In the genomic region with DNA sequence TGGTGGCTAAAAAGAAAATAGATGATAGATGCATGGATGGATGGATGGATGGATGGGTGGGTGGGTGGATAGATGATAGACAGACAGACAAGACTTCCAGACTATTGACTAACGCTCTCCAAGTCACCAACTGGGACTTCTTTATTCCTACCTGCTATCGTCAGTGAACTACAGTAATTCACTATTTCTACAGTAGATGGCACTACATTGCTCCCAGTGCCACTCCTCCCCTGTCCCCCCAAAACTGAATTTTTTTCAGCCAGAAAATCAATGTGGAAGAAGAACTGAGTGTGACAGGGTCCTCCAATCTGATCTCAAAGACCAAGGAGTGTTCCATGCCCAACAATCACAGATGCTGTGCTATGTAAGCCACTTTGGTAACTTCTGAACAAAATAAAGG, we compare ENCODE assay signal across 11 mouse cellular contexts. TPM values are rescaled to one million over a fixed set of nuclear protein-coding genes. Genes with fewer than 3 reads are reported as not detected.
DNase-seq lines count a peak whose midpoint lies in the region; ATAC-seq and TF ChIP-seq lines count a peak whose summit lies in the region.
"Had no signal": no experiment of that assay in that cellular context is flagged by ENCODE, and none has a peak within 500 bp of the region (broad histone marks: within the 10 kb centered on the region; RNA-seq: fewer than 3 reads in every experiment).

No protein-coding gene starts in this region.

- DNase-seq in embryonic facial prominence, embryonic 11.5 days (ENCODE audit: low spot score), result peak; percentile 22
- no peak for DNase-seq in embryonic facial prominence, embryonic 10.5 days (ENCODE audit: low spot score)
- no peak for DNase-seq in liver, postnatal 0 days
- DNase-seq in liver, embryonic 11.5 days (ENCODE audit: low spot score), result no peak
- DNase-seq in induced T-regulatory cell, adult 2 months (ENCODE audit: low read depth), result peak; percentile 65
- DNase-seq in left cerebral cortex, adult 8-10 months (ENCODE audit: low spot score in 2 of 2), result no peak
- no peak for DNase-seq in cerebellum, postnatal 4 days (ENCODE audit: low spot score in 2 of 2)
- DNase-seq: kidney, postnatal 36 days; lung, postnatal 14 days had no signal

- H3K36me3 ChIP-seq in embryonic facial prominence, embryonic 11.5 days (replicated peaks; ENCODE audit: control insufficient read depth, insufficient read depth, low read depth, low read length), result no peaks in the 10 kb centered on the region
- H3K36me3 ChIP-seq in embryonic facial prominence, embryonic 10.5 days (replicated peaks), result no peaks in the 10 kb centered on the region
- no peaks in the 10 kb centered on the region for H3K36me3 ChIP-seq in liver, postnatal 0 days (replicated peaks; ENCODE audit: insufficient read depth, low read length)
- no peaks in the 10 kb centered on the region for H3K36me3 ChIP-seq in liver, embryonic 11.5 days (ENCODE audit: control insufficient read depth, insufficient read depth, low read length)
- H3K36me3 ChIP-seq in E14TG2a.4 (ENCODE audit: insufficient read depth, low read length), result no peaks in the 10 kb centered on the region

- no peak overlapping the region for H3K4me3 ChIP-seq in embryonic facial prominence, embryonic 11.5 days (ENCODE audit: low read depth, low read length)
- H3K4me3 ChIP-seq in embryonic facial prominence, embryonic 10.5 days, result no peak overlapping the region
- no peak overlapping the region for H3K4me3 ChIP-seq in liver, postnatal 0 days (ENCODE audit: low read depth, low read length)
- no peak overlapping the region for H3K4me3 ChIP-seq in liver, embryonic 11.5 days (ENCODE audit: low read depth, low read length)
- H3K4me3 ChIP-seq in E14TG2a.4 (replicated peaks; ENCODE audit: low read length), result no peak overlapping the region
- H3K4me3 ChIP-seq: forebrain, embryonic 13.5 days had no signal

- WGBS in embryonic facial prominence, embryonic 11.5 days, result 53% methylated on average over 2 of the region's 2 CpGs
- 62% methylated on average over 2 of the region's 2 CpGs for WGBS in embryonic facial prominence, embryonic 10.5 days
- WGBS in liver, postnatal 0 days (ENCODE audit: insufficient replicate concordance), result 38% methylated on average over 2 of the region's 2 CpGs
- WGBS in liver, embryonic 11.5 days, result 37% methylated on average over 2 of the region's 2 CpGs

- TF ChIP-seq CTCF in liver, postnatal 0 days (IDR thresholded peaks at IDR 0.05; ENCODE audit: low read depth), result peak; percentile 54
- peak; percentile 69 for TF ChIP-seq CTCF in E14TG2a.4 (conservative IDR thresholded peaks at IDR 0.05; ENCODE audit: low read length)

- H3K27ac ChIP-seq in embryonic facial prominence, embryonic 11.5 days (replicated peaks; ENCODE audit: low read depth, low read length), result no peak overlapping the region
- no peak overlapping the region for H3K27ac ChIP-seq in embryonic facial prominence, embryonic 10.5 days (replicated peaks)
- no peak overlapping the region for H3K27ac ChIP-seq in liver, postnatal 0 days (ENCODE audit: low read depth)
- H3K27ac ChIP-seq in liver, embryonic 11.5 days (ENCODE audit: low read depth, low read length), result no peak overlapping the region
- H3K27ac ChIP-seq: forebrain, embryonic 13.5 days had no signal

- H3K9ac ChIP-seq in embryonic facial prominence, embryonic 11.5 days (replicated peaks; ENCODE audit: low read length), result no peak overlapping the region
- H3K9ac ChIP-seq in liver, postnatal 0 days (replicated peaks), result no peak overlapping the region
- H3K9ac ChIP-seq in liver, embryonic 11.5 days (ENCODE audit: low read depth, low read length), result no peak overlapping the region
- H3K9ac ChIP-seq: forebrain, embryonic 13.5 days had no signal

- H3K4me1 ChIP-seq in embryonic facial prominence, embryonic 11.5 days (ENCODE audit: control insufficient read depth, insufficient read depth, low read length), result no peaks in the 10 kb centered on the region
- peaks cover 6% of the 10 kb centered on the region for H3K4me1 ChIP-seq in embryonic facial prominence, embryonic 10.5 days
- peaks cover 7% of the 10 kb centered on the region for H3K4me1 ChIP-seq in liver, postnatal 0 days (ENCODE audit: insufficient read depth)
- peaks cover 9% of the 10 kb centered on the region for H3K4me1 ChIP-seq in liver, embryonic 11.5 days (replicated peaks; ENCODE audit: control insufficient read depth, insufficient read depth, low read length)
- H3K4me1 ChIP-seq in E14TG2a.4 (replicated peaks; ENCODE audit: low read depth, low read length), result peaks cover 45% of the 10 kb centered on the region
- H3K4me1 ChIP-seq: forebrain, embryonic 13.5 days had no signal

- no peak for TF ChIP-seq EP300 in liver, postnatal 0 days (IDR thresholded peaks at IDR 0.05; ENCODE audit: low read depth)

- no peak for ATAC-seq in embryonic facial prominence, embryonic 11.5 days (replicated peaks; ENCODE audit: insufficient number of reproducible peaks, low FRiP score, low TSS enrichment, low read depth)
- ATAC-seq in liver, postnatal 0 days, result no peak
- no peak for ATAC-seq in liver, embryonic 11.5 days (replicated peaks; ENCODE audit: low FRiP score)
- ATAC-seq: forebrain, embryonic 13.5 days had no signal

- no peak overlapping the region for H3K4me2 ChIP-seq in embryonic facial prominence, embryonic 11.5 days (ENCODE audit: low read depth, low read length)
- no peak overlapping the region for H3K4me2 ChIP-seq in liver, postnatal 0 days (ENCODE audit: low read depth, low read length)
- no peak overlapping the region for H3K4me2 ChIP-seq in liver, embryonic 11.5 days
- H3K4me2 ChIP-seq: forebrain, embryonic 13.5 days had no signal

- no peaks in the 10 kb centered on the region for H3K9me3 ChIP-seq in embryonic facial prominence, embryonic 11.5 days (replicated peaks; ENCODE audit: control insufficient read depth, low read length)
- H3K9me3 ChIP-seq in embryonic facial prominence, embryonic 10.5 days, result no peaks in the 10 kb centered on the region
- H3K9me3 ChIP-seq in liver, postnatal 0 days (ENCODE audit: low read length), result no peaks in the 10 kb centered on the region
- H3K9me3 ChIP-seq in liver, embryonic 11.5 days (ENCODE audit: control insufficient read depth, low read length), result no peaks in the 10 kb centered on the region
- H3K9me3 ChIP-seq in E14TG2a.4 (ENCODE audit: low read length), result peaks cover 6% of the 10 kb centered on the region; the same call in 1 of the 2 replicates
- H3K9me3 ChIP-seq: forebrain, embryonic 13.5 days had no signal

- H3K27me3 ChIP-seq in embryonic facial prominence, embryonic 11.5 days (ENCODE audit: control insufficient read depth, insufficient read depth, low read length), result no peaks in the 10 kb centered on the region
- H3K27me3 ChIP-seq in embryonic facial prominence, embryonic 10.5 days (replicated peaks; ENCODE audit: low read depth, poor library complexity, severe bottlenecking), result no peaks in the 10 kb centered on the region
- no peaks in the 10 kb centered on the region for H3K27me3 ChIP-seq in liver, postnatal 0 days (ENCODE audit: insufficient read depth, low read length)
- no peaks in the 10 kb centered on the region for H3K27me3 ChIP-seq in liver, embryonic 11.5 days (replicated peaks; ENCODE audit: control insufficient read depth, insufficient read depth, low read length)
- H3K27me3 ChIP-seq in E14TG2a.4 (ENCODE audit: insufficient read depth, low read length), result no peaks in the 10 kb centered on the region
- H3K27me3 ChIP-seq: forebrain, embryonic 13.5 days had no signal

RNA-seq across cellular contexts. Expression of a gene that starts 25.5 kb away (rescaled TPM):
- 28.1 and 31.7 TPM in 2 replicates for polyA plus RNA-seq in embryonic facial prominence, embryonic 11.5 days (2014; fragmentation: Nextera tagmentation; extraction: Ambion mirVana)
- polyA plus RNA-seq in embryonic facial prominence, embryonic 10.5 days (2016; fragmentation: Nextera tagmentation; extraction: Ambion mirVana), result 44.7 and 50.2 TPM in 2 replicates
- 7.3 and 7.7 TPM in 2 replicates for polyA plus RNA-seq in liver, postnatal 0 days (2015; fragmentation: Nextera tagmentation; extraction: Ambion mirVana)
- polyA plus RNA-seq in liver, embryonic 11.5 days (2014; fragmentation: Nextera tagmentation; extraction: Ambion mirVana), result 26.5 and 26.7 TPM in 2 replicates
- total RNA-seq in left cerebral cortex, adult 8-10 months (2022), result 10 to 100 TPM; 52.5 to 72.2 (median 59.0) TPM

RNA-seq across cellular contexts. Expression of a gene that starts 30.6 kb away (rescaled TPM):
- 35.0 and 41.6 TPM in 2 replicates for polyA plus RNA-seq in embryonic facial prominence, embryonic 11.5 days (2014; fragmentation: Nextera tagmentation; extraction: Ambion mirVana)
- 35.3 and 39.9 TPM in 2 replicates for polyA plus RNA-seq in embryonic facial prominence, embryonic 10.5 days (2016; fragmentation: Nextera tagmentation; extraction: Ambion mirVana)
- polyA plus RNA-seq in liver, postnatal 0 days (2015; fragmentation: Nextera tagmentation; extraction: Ambion mirVana), result 24.1 and 29.0 TPM in 2 replicates
- 34.2 and 35.3 TPM in 2 replicates for polyA plus RNA-seq in liver, embryonic 11.5 days (2014; fragmentation: Nextera tagmentation; extraction: Ambion mirVana)
- 1 to 10 TPM; 5.2 to 8.6 (median 6.1) TPM for total RNA-seq in left cerebral cortex, adult 8-10 months (2022)

RNA-seq across cellular contexts. Expression of a gene that starts 37.7 kb away (rescaled TPM):
- 0.57 and 0.79 TPM in 2 replicates for polyA plus RNA-seq in embryonic facial prominence, embryonic 11.5 days (2014; fragmentation: Nextera tagmentation; extraction: Ambion mirVana)
- polyA plus RNA-seq in embryonic facial prominence, embryonic 10.5 days (2016; fragmentation: Nextera tagmentation; extraction: Ambion mirVana), result 0.25 and 0.34 TPM in 2 replicates
- 0.11 and 0.28 TPM in 2 replicates for polyA plus RNA-seq in liver, postnatal 0 days (2015; fragmentation: Nextera tagmentation; extraction: Ambion mirVana)
- polyA plus RNA-seq in liver, embryonic 11.5 days (2014; fragmentation: Nextera tagmentation; extraction: Ambion mirVana), result 0.47 and 0.58 TPM in 2 replicates
- total RNA-seq in left cerebral cortex, adult 8-10 months (2022), result under 1 TPM in 3 of 4 experiments, not detected in 1; 0.57 to 0.68 (median 0.67) TPM

Comparison
In these comparisons a context has a peak if more than half of its experiments do, and no peak if none do; other contexts are left out.
1. DNase-seq: peak in embryonic facial prominence, embryonic 11.5 days (single experiment) and induced T-regulatory cell, adult 2 months (single experiment); none in embryonic facial prominence, embryonic 10.5 days (single experiment), liver, postnatal 0 days (single experiment), liver, embryonic 11.5 days (single experiment), left cerebral cortex, adult 8-10 months (0 of 2) and cerebellum, postnatal 4 days (0 of 2).